Mouse (Mus musculus) intestine, postnatal 0 days (tissue): Measurements from ENCODE around the gene Nit1. TPM values are rescaled to one million over a fixed set of nuclear protein-coding genes. Genes with fewer than 3 reads are reported as not detected.

Experiments
- ATAC-seq: fragments of 200-750 bp; cut with Nextera tagmentation; 2 replicates; pipeline ENCODE4 v1.8.0; 2017; ENCODE audit warnings: mild to moderate bottlenecking, moderate TSS enrichment, moderate library complexity
- H3K27ac ChIP-seq: fragments of 300-500 bp; sonication (generic); 2 replicates; pipeline ENCODE4 v1.5.1; 2014; ENCODE audit warnings: mild to moderate bottlenecking, low read depth, low read length, moderate library complexity
- H3K27me3 ChIP-seq: fragments of 300-500 bp; sonication (generic); replicated peaks from 2 replicates; pipeline ENCODE4 v1.6.1; 2014; ENCODE audit warnings: low read length, mixed read lengths; ENCODE audit not compliant: control insufficient read depth, insufficient read depth
- H3K36me3 ChIP-seq: fragments of 300-500 bp; sonication (generic); 2 replicates; pipeline ENCODE4 v1.6.1; 2014; ENCODE audit warnings: mild to moderate bottlenecking, moderate library complexity; ENCODE audit not compliant: control insufficient read depth, insufficient read depth
- H3K4me1 ChIP-seq: fragments of 300-500 bp; sonication (generic); replicated peaks from 2 replicates; pipeline ENCODE4 v1.6.1; 2014; ENCODE audit warnings: antibody characterized with exemption, low read length, mixed read lengths; ENCODE audit not compliant: control insufficient read depth, insufficient read depth
- H3K4me2 ChIP-seq: fragments of 300-500 bp; sonication (generic); replicated peaks from 2 replicates; pipeline ENCODE4 v1.6.1; 2014; ENCODE audit warnings: low read depth, mild to moderate bottlenecking, moderate library complexity
- H3K4me3 ChIP-seq: fragments of 300-500 bp; sonication (generic); 2 replicates; pipeline ENCODE4 v1.5.1; 2014; ENCODE audit warnings: low read depth, low read length
- H3K9ac ChIP-seq: fragments of 300-500 bp; sonication (generic); 2 replicates; pipeline ENCODE4 v1.6.1; 2014; ENCODE audit warnings: mild to moderate bottlenecking, low read depth, low read length
- H3K9me3 ChIP-seq: fragments of 300-500 bp; sonication (generic); 2 replicates; pipeline ENCODE4 v1.6.1; 2016; ENCODE audit warnings: mixed run types; ENCODE audit not compliant: control insufficient read depth
- CTCF ChIP-seq: sonication (generic); IDR thresholded peaks from 2 replicates; pipeline ENCODE4 v1.5.1; 2016; ENCODE audit warnings: low read depth, mild to moderate bottlenecking, control low read depth, antibody characterized with exemption, moderate library complexity
- WGBS: fragments of 180-500 bp; shearing (Covaris S2); extraction: QIAGEN DNeasy Blood & Tissue Kit; methylation state at CpG from one replicate; pipeline ENCODE4 v1.1.7; 2014; 5-methylcytosine and 5-hydroxymethylcytosine counted together
- polyA plus RNA-seq: library from polyadenylated mRNA; unstranded; fragments of >200 nt; fragmentation: Nextera tagmentation; extraction: Ambion mirVana; gene quantifications from 2 replicates; pipeline ENCODE4 v1.2.1, GENCODE M21; 2015

Nit1 gene
- 60.1 and 66.5 TPM in 2 replicates for polyA plus RNA-seq

- H3K9me3 ChIP-seq, result no peaks in the 10 kb centered on the region
- H3K9ac ChIP-seq, result peak within 1 kb of the TSS; percentile 79
- TF ChIP-seq CTCF, result 0 out of 2 replicates have a peak, but pooled peaks have one; percentile 4
- peak within 1 kb of the TSS; percentile 90 for H3K4me2 ChIP-seq
- H3K27ac ChIP-seq, result peak within 1 kb of the TSS; percentile 69
- peaks cover 22% of the 10 kb centered on the region for H3K36me3 ChIP-seq
- H3K4me3 ChIP-seq, result peak within 1 kb of the TSS; percentile 98
- WGBS, result under 1% methylated on average over 52 of the region's 53 CpGs
- no peaks in the 10 kb centered on the region for H3K27me3 ChIP-seq
- no peaks in the 10 kb centered on the region; the same call in 1 of the 2 replicates for H3K4me1 ChIP-seq
- peak; percentile 83 for ATAC-seq
These were observed at the start of gene Nit1, which contains the start of gene Pfdn2 for GRCm38 (mm10) chr1:171345225-171346094. TSS of gene Nit1 (minus strand) at chr1:171345646. TSS of gene Pfdn2 (plus strand) at chr1:171345670.

- Histone ChIP-seq H3K27me3 (no peaks in the 10 kb centered on the region), H3K36me3 (no peaks in the 10 kb centered on the region), H3K4me3 (no peak overlapping the region), H3K4me1 (no peaks in the 10 kb centered on the region), H3K4me2 (no peak overlapping the region), H3K9ac (no peak overlapping the region), H3K27ac (no peak overlapping the region; the same call in 1 of the 2 replicates), H3K9me3 (no peaks in the 10 kb centered on the region)
- TF ChIP-seq CTCF, result no peak
- ATAC-seq, result 0 out of 2 replicates have a peak, but pooled peaks have one; percentile 42
- 58% methylated on average over 4 of the region's 4 CpGs for WGBS
These were observed 44.7 kb upstream of the Nit1 start for GRCm38 (mm10) chr1:171390101-171390500.

- no peak within 1 kb of the TSS for H3K4me2 ChIP-seq
- no peak within 1 kb of the TSS for H3K9ac ChIP-seq
- H3K27me3 ChIP-seq, result no peaks in the 10 kb centered on the region
- TF ChIP-seq CTCF, result no peak
- H3K4me3 ChIP-seq, result no peak within 1 kb of the TSS
- no peaks in the 10 kb centered on the region for H3K4me1 ChIP-seq
- no peaks in the 10 kb centered on the region for H3K9me3 ChIP-seq
- 76% methylated on average over 15 of the region's 15 CpGs for WGBS
- H3K27ac ChIP-seq, result no peak within 1 kb of the TSS
- no peaks in the 10 kb centered on the region for H3K36me3 ChIP-seq
- ATAC-seq, result no peak
These were observed 43.1 kb upstream of the Nit1 start, which contains the start of gene Arhgap30 for GRCm38 (mm10) chr1:171388376-171389102. TSS of gene Arhgap30 (plus strand) at chr1:171388954.

GRCm38 (mm10) chr1:171387099-171387498 is 41.7 kb upstream of the Nit1 start:
- Histone ChIP-seq H3K9me3 (no peaks in the 10 kb centered on the region), H3K27ac (no peak overlapping the region), H3K4me1 (no peaks in the 10 kb centered on the region), H3K4me2 (no peak overlapping the region), H3K9ac (no peak overlapping the region), H3K27me3 (no peaks in the 10 kb centered on the region), H3K4me3 (no peak overlapping the region), H3K36me3 (no peaks in the 10 kb centered on the region)
- 42% methylated on average over 6 of the region's 6 CpGs for WGBS
- peak; percentile 64 for TF ChIP-seq CTCF
- ATAC-seq, result no peak

- Histone ChIP-seq H3K27me3 (peaks cover 5% of the 10 kb centered on the region; the same call in 1 of the 2 replicates), H3K4me3 (no peak overlapping the region), H3K9ac (no peak overlapping the region), H3K36me3 (no peaks in the 10 kb centered on the region), H3K27ac (no peak overlapping the region), H3K4me2 (no peak overlapping the region), H3K9me3 (no peaks in the 10 kb centered on the region), H3K4me1 (0 out of 2 replicates have a peak, but pooled peaks cover under 1% of the 10 kb centered on the region)
- peak; percentile 46; the same call in 1 of the 2 replicates for TF ChIP-seq CTCF
- 69% methylated on average over 9 of the region's 9 CpGs for WGBS
- ATAC-seq, result no peak
These were observed 39.7 kb upstream of the Nit1 start for GRCm38 (mm10) chr1:171385171-171385570.

- no peak overlapping the region for H3K27ac ChIP-seq
- ATAC-seq, result no peak
- WGBS, result 64% methylated on average over 9 of the region's 9 CpGs
These were observed 38.9 kb upstream of the Nit1 start for GRCm38 (mm10) chr1:171384361-171384760.

More at GRCm38 (mm10) chr1:171384361-171384760, 38.9 kb upstream of the Nit1 start:
- H3K36me3 ChIP-seq, result no peaks in the 10 kb centered on the region
- H3K9me3 ChIP-seq, result no peaks in the 10 kb centered on the region
- H3K4me2 ChIP-seq, result no peak overlapping the region
- H3K27me3 ChIP-seq, result peaks cover 5% of the 10 kb centered on the region; the same call in 1 of the 2 replicates
- no peak overlapping the region for H3K9ac ChIP-seq
- H3K4me3 ChIP-seq, result no peak overlapping the region
- H3K4me1 ChIP-seq, result peaks cover 5% of the 10 kb centered on the region; the same call in 1 of the 2 replicates
- no peak for TF ChIP-seq CTCF
